Mouse (Mus musculus) C2C12 (cell line): ENCODE data around the gene Slc22a20.

Experiments
- CTCF ChIP-seq: IDR thresholded peaks from one replicate; pipeline ENCODE4 v1.5.1; 2011; ENCODE audit not compliant: control insufficient read depth, insufficient read depth, insufficient read length
- USF1 ChIP-seq: IDR thresholded peaks from one replicate; pipeline ENCODE4 v1.6.1; 2011; ENCODE audit warnings: low read depth, mild to moderate bottlenecking, control low read depth, moderate library complexity

DNA sequence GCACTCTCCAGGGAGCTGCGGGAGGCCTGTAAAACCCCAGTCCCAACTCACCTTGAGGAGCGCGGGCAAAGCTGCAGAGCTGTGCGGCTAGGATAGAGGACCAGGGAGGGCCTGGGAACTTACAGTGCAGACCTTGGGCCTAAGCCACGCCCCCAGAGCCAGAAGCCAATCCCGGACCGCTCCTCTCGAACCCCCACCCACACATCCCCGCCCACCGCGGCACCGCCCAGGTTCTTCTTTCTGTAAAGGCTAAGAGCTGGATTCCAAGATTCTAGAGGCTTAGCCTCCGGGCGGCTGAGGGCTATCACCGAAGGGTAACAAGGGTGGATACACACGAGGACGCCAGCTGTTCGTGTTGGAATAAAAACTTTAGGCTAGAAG, 61.2 kb downstream of the Slc22a20 start, which contains the start of gene Cdc42ep2:
- TF ChIP-seq CTCF: no peak
- no peak for TF ChIP-seq USF1
